Mouse (Mus musculus) MEL-GATA-1-ER (cell line): ENCODE measurements around the gene Zranb1.

ENCODE experiments used
- DNase-seq: peaks from one replicate; pipeline ENCODE4 v3.0.0-alpha.2; 2012; ENCODE audit warnings: low read depth; ENCODE audit errors: extremely low read depth

The Zranb1 gene

DNA sequence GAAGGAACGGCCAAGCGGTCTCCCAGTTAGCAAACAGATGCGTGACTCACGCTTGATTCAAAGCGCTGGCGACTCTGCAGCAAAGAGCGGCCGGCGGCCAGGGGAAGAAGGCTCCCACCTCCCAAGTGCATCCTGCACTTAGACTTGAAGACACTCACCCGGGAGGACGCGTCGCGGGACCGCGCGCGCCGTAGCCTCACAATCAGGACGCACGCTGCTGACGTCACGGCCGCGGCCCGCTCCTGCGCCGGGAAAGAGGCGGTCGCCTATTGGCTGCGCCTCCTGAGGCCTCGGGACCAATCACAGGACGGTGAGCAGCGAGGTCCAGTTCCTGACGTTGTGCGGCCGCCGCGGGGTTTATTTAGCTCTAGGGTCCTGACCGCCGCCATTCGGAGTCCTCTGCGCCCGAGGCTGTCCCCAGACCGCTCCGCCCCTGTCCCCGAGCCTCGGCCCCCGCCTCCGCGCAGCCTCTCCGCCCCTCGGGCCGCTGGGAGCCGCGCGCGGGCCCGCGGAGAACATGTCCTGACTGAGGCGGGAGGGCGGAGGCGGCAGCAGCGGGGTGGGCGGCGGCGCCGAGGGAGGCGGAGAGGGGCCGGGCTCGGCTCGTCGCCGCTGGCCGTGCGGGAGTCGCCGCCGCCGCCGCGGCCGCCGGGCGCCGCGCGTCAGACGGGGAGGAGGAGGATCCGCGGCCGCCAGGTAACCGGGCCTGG is at the start of gene Zranb1:
Gene Zranb1, plus strand, starts transcription at position 293 of the 710 bp plus-strand sequence.
- peak; percentile 92 for DNase-seq

DNA sequence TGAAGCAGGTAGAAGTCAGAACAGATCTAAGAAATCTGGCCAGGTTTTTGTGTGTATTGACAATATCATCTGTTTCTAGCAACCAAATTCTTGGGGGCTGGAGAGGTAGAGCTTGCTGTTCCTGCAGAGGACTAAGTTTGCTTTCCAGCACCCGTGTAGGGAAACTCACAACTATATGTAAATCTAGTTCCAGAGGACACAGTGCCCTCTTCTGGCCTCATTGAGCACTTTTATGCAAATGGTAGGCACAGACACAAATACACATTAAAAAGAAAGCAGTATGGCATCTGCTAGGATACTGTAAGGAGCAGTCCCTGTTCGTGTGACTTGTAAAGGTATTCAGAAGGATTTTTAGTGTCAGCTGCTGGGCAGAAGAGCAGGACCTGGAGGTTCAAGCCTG is 48.6 kb upstream of the Zranb1 start:
- DNase-seq: no peak

GRCm38 (mm10) chr7:132884031-132884430 is 46.9 kb upstream of the Zranb1 start:
- no peak for DNase-seq

GRCm38 (mm10) chr7:132887019-132887804 is 43.7 kb upstream of the Zranb1 start:
- DNase-seq: no peak

- DNase-seq: no peak
Observed at GRCm38 (mm10) chr7:132888052-132888451, 42.9 kb upstream of the Zranb1 start.

- DNase-seq: no peak
Observed at GRCm38 (mm10) chr7:132888518-132889249, 42.3 kb upstream of the Zranb1 start.

DNA sequence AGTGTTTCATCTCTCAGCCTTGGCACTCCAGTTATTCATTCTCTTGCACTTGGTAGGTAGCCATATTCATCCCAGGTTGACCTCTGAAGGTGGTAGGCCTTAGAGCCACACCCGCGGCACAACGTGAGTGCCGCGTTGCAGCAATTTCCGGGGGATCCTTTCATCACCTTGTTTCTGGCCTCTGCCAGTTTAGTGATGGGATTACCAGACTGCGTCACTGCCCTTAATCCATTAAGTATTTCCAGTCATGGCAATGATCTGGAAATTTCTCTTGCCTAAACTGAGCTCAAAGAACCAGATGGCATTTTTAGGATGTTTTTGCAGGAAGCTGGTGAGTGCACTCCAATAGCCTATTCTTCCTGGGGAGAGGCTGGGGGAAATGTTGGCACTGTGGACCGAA is 41.3 kb upstream of the Zranb1 start:
- DNase-seq: no peak

DNA sequence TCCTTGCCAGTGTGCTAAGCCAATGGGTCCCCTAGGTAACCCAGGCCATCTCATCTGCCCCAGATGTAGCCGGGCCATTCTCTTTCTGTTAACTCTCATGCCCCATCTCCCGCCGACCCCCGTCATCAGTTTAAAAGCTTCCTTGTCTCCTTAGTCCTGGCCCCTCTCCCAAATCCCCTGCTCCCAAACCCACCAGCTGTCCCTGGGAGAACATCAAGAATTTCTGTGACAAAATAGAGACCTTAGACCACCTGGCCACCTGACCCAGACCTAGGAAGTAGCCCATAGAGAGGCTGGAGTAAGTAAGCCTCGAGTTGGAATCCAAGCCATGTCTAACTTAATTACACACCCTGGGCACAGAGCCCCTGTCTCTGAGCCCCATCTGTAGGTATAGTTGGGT is 40.7 kb upstream of the Zranb1 start:
- no peak for DNase-seq

DNA sequence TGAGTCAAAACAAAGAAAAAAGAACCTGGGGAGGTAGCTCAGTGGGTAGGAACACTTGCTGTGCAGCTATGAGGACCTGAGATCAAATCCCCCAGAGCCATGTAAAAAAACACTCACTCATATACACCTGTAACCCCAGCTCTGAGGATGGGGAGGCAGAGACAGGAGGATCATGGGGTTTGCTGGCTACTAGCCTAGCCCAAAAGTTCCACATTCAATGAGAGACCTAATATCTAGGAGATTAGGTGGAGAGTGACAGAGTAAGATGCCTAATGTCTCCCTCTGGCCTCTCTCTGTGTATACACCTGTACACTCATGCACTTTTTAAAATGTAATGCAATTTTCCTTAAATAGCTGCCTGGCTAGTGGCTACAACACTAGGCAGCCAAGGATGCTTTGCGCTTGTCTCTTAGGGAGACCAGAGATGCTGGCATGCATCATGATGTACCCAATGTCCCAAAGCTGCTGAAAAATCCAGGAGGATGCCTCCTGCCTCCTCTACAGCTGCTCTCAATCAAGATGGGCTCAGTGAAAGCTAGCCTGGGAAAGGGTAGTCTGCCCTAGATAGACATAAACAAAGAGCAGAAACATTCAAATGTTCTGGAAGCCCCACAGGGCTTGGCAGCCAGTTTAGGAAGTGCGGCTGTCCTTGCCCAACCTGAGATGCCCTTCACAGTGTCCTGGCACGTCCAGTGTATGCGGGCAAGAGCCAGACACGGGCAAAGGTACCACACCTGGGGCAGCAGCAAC is 39.2 kb upstream of the Zranb1 start:
- DNase-seq: no peak

DNA sequence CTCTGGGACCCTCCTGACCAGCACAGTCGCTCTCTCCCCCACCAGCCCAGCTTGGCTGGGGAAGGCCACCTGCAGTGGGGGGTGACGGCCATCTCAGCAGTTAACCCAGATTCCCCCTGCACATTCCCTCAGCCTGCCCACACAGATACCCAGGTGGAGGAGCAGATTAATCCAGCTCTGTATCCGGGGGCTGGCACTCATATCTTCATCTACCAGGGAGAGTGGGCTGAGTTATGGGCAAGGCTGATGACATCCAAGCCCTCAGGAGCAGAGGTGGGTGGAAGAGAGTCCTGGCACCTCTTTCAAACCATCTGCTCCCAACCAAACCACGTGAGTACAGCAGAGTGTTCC is 38.7 kb upstream of the Zranb1 start:
- DNase-seq: no peak

DNA sequence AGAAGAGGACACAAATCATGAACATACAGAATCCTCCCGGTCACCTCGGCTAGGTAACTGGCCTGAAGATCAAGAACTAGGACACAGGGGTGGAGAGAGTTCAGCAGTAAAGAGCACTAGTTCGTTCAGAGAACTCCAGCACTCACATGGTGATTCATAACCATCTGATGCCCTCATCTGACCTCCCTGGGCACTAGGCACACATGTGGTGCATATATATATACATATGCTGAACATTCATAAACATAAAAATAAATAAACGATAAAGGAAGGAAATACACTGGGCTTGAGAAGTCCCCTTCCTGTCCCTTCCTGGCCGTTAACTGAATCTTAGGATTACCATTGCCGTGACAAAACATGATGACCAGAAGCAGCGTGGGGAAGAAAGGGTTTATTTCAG is 38.1 kb upstream of the Zranb1 start:
- DNase-seq: no peak

GRCm38 (mm10) chr7:132893336-132893735 is 37.6 kb upstream of the Zranb1 start:
- no peak for DNase-seq

- no peak for DNase-seq
Observed at GRCm38 (mm10) chr7:132894841-132895555, 35.9 kb upstream of the Zranb1 start.

- no peak for DNase-seq
Observed at GRCm38 (mm10) chr7:132896206-132896815, 34.6 kb upstream of the Zranb1 start.

- DNase-seq: peak; percentile 44
Observed at GRCm38 (mm10) chr7:132897258-132897657, 33.7 kb upstream of the Zranb1 start.

GRCm38 (mm10) chr7:132898234-132898633 is 32.7 kb upstream of the Zranb1 start:
- peak; percentile 42 for DNase-seq

DNA sequence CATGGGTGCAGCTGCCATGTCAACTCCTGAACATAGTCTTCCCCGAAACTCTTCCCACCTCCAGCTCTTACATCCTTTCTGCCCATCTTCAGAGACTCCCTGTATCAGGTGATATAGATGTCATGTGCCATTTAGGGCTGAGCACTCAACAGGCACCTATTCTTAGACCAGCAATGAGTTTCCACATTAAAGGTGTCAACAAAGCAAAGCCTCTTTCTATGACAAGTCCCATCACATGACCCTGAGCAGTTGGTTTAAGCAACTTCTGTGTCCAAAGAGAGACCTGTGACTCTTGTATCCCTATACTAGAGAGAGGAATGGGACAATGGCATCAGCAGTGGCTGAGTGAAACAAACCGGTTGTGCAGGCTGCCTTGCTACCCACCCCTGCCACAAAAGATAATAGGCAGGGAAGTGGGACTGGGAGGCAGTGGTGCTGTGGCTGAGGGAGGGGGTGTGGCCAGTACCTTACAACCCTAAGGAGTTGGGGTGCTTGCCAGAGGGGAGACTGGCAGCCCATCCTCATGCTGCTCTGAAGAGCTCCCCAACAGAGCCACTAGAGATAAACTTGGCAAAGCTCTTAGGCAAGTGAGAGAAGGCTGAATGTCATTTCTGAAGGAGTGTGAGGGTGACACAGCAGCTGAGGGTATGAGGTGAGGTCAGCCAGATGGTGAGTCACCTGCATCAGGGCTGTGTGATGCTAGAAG is 30.0 kb upstream of the Zranb1 start:
- no peak for DNase-seq

DNA sequence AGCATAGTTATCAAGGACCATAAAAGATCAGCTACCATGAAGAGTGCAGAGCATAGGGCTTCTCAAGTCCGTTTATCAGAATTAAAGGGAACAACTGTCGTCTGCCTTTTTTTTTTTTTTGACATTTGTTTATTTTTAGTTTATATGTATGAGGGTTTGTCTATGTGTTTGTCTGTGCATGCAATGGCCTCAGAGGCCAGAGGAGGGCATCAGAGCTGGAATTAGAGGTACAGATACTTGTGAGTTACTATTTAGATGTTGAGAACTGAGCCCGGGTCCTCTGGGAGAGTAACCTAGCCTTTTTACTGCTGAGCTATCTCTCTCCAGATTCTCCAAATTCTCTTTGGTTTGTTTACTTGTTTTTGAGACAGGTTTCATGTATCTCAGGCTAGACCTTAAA is 27.1 kb upstream of the Zranb1 start:
- DNase-seq: peak; percentile 10

DNA sequence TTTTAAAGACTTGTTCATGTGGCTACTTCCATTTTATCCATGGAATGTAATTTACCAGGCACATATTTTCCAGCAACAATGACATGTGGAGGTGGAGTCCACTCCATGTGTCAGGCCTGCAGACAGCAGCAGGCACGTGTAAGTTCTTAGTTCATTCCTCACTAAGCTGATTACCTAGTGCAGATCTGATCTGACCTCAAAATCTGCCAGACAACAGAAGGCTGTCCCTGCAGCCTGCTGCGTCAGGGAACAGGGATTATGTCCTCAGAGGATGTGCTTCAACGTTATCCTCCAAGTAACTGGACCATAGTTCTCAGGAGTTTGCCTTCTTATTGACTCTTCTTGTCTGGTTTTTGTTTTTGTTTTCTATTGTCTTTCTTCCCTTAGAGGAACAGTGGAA is 9.0 kb upstream of the Zranb1 start:
- DNase-seq: no peak

DNA sequence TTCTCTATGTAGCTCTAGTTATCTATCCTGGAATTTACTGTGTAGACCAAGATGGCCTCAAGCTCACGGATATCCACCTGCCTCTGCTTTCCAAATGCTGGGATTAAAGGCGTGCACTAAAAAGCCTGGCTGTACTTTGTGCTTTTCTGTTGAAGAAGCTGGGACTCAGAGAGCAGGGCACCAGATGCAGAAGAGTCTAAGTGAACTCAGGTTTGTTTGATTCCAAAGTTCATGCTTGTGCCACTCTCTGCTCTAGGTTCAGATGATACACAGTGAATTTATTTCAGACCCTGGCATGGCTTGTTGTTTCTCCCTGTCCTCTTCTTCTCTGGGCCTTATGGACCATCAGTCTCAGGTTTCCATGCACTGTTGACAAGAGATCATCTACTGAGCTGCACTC is 5.7 kb upstream of the Zranb1 start:
- no peak for DNase-seq
